Comparison of ENCODE assay signal across 11 mouse cellular contexts in the genomic region with DNA sequence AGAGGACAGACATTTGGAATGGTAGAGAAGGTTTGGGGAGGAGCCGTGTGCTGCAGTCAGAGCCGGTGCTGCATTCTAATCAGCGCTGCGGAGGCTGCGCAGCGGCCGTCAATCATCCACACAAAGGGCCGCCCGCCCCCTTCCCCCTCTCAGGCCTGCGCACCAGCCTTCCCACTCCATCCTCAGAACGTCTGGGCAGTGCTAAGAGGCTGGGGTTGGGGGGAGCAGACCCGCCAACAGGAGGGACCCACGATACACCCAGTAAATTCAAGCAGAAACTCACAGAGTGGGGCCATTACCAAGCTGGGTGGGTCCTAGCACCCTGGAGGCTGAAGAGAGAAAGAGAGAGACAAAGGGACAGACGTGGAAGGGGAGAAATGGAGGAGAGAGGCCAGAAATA. TPM values are rescaled to one million over a fixed set of nuclear protein-coding genes. Genes with fewer than 3 reads are reported as not detected.
A peak's percentile ranks its signal among the peaks of the same experiment; 100 is the strongest.
DNase-seq lines count a peak whose midpoint lies in the region; ATAC-seq and TF ChIP-seq lines count a peak whose summit lies in the region.
"Had no signal": no experiment of that assay in that cellular context is flagged by ENCODE, and none has a peak within 500 bp of the region (broad histone marks: within the 10 kb centered on the region; RNA-seq: fewer than 3 reads in every experiment).

No protein-coding gene starts in this region.

- H3K27ac ChIP-seq in CH12.LX (ENCODE audit: insufficient read depth, low read depth): no peak overlapping the region
- peak overlapping the region; percentile 99 for H3K27ac ChIP-seq in forebrain, embryonic 16.5 days (ENCODE audit: low read length)
- H3K27ac ChIP-seq: kidney, embryonic 15.5 days had no signal

- no peak for TF ChIP-seq POLR2A in CH12.LX (IDR thresholded peaks at IDR 0.05; ENCODE audit: low read depth, low read length)

- TF ChIP-seq CTCF in CH12.LX (conservative IDR thresholded peaks at IDR 0.05 in 1 of 2, IDR thresholded peaks at IDR 0.05 in 1 of 2; ENCODE audit: low read depth in 2 of 2, low read length in 2 of 2): no peak

- H3K4me1 ChIP-seq in CH12.LX (ENCODE audit: control insufficient read depth in 1 of 2, insufficient read depth in 2 of 2): peaks cover 16 to 40% of the 10 kb centered on the region in 2 experiments
- H3K4me1 ChIP-seq in forebrain, embryonic 16.5 days (replicated peaks; ENCODE audit: control insufficient read depth, insufficient read depth, low read length): peaks cover 62% of the 10 kb centered on the region

- H3K79me2 ChIP-seq in CH12.LX (replicated peaks; ENCODE audit: control insufficient read depth, extremely low read depth, insufficient read depth, poor library complexity, severe bottlenecking): no peaks in the 10 kb centered on the region

- H3K9me3 ChIP-seq in CH12.LX (replicated peaks; ENCODE audit: low read length): no peaks in the 10 kb centered on the region
- H3K9me3 ChIP-seq in forebrain, embryonic 16.5 days (ENCODE audit: control insufficient read depth, low read length): no peaks in the 10 kb centered on the region
- H3K9me3 ChIP-seq: kidney, embryonic 15.5 days had no signal

- H3K4me3 ChIP-seq in CH12.LX (replicated peaks in 1 of 3; ENCODE audit: low read depth in 2 of 3, low read length in 2 of 3, poor library complexity in 1 of 3): no peak overlapping the region
- H3K4me3 ChIP-seq in forebrain, embryonic 16.5 days (replicated peaks; ENCODE audit: low read length): no peak overlapping the region; the same call in 1 of the 2 replicates
- H3K4me3 ChIP-seq: kidney, embryonic 15.5 days had no signal

- no peak for TF ChIP-seq RAD21 in CH12.LX (IDR thresholded peaks at IDR 0.05; ENCODE audit: low read depth, low read length)

- TF ChIP-seq EP300 in CH12.LX (IDR thresholded peaks at IDR 0.05; ENCODE audit: low read length): no peak

- H3K9ac ChIP-seq in CH12.LX (ENCODE audit: insufficient read depth, low read depth): no peak overlapping the region
- H3K9ac ChIP-seq in forebrain, embryonic 16.5 days (replicated peaks; ENCODE audit: low read depth, low read length): peak overlapping the region; percentile 55
- H3K9ac ChIP-seq: kidney, embryonic 15.5 days had no signal

- dilution Hi-C loops in CH12.LX (cut with MboI; ENCODE audit: extremely low pct_ligation_motif_present, extremely low pct_unique_long_range_greater_than_20kb, low sequenced_read_pairs): no loop called here

- peaks cover 81% of the 10 kb centered on the region for H3K27me3 ChIP-seq in CH12.LX (replicated peaks)
- no peaks in the 10 kb centered on the region for H3K27me3 ChIP-seq in forebrain, embryonic 16.5 days (replicated peaks; ENCODE audit: control insufficient read depth, insufficient read depth, low read length)

- in situ Hi-C loops in CH12.LX (cut with MboI; ENCODE audit: low pct_ligation_motif_present, low pct_unique_long_range_greater_than_20kb, low sequenced_read_pairs): loop anchor here (5.0 to 25.0 kb wide), 2 partner anchors 42 to 418 kb away; a partner anchor contains a TSS

- H3K36me3 ChIP-seq in CH12.LX (replicated peaks in 1 of 2; ENCODE audit: control insufficient read depth in 1 of 2, insufficient read depth in 1 of 2, low read length in 1 of 2): no peaks in the 10 kb centered on the region
- no peaks in the 10 kb centered on the region for H3K36me3 ChIP-seq in forebrain, embryonic 16.5 days (ENCODE audit: control insufficient read depth, insufficient read depth)
- H3K36me3 ChIP-seq: kidney, embryonic 15.5 days had no signal

- under 1% methylated on average over 13 of the region's 14 CpGs for WGBS in forebrain, embryonic 16.5 days

- H3K4me2 ChIP-seq in CH12.LX (ENCODE audit: insufficient read depth, low read depth, poor library complexity, severe bottlenecking): peak overlapping the region; percentile 14; the same call in 1 of the 2 replicates
- peak overlapping the region; percentile 36 for H3K4me2 ChIP-seq in forebrain, embryonic 16.5 days (ENCODE audit: low read length)
- H3K4me2 ChIP-seq: kidney, embryonic 15.5 days had no signal

- ATAC-seq in forebrain, embryonic 16.5 days: peak; percentile 73

- DNase-seq in CH12.LX (ENCODE audit: extremely low read depth) (peak; percentile 55), ES-CJ7 (ENCODE audit: low read depth, low spot score) (peak; percentile 57)
- DNase-seq in mesoderm, embryonic 11.5 days (ENCODE audit: low read depth, low spot score): peak; percentile 70
- DNase-seq in spleen, postnatal 4 days (ENCODE audit: low spot score in 2 of 2): no peak
- no peak for DNase-seq in testis, postnatal 10 days (ENCODE audit: low spot score)
- no peak for DNase-seq in thymus, postnatal 10 days (ENCODE audit: low spot score in 2 of 2)
- DNase-seq: cerebellum, postnatal 36 days; lung, adult 2 months; thymus, postnatal 36 days had no signal

TF ChIP-seq in CH12.LX, 34 proteins besides CTCF, POLR2A, EP300 and RAD21:
- TF ChIP-seq CHD2 (IDR thresholded peaks at IDR 0.05; ENCODE audit: low read length) (0 out of 2 replicates have a peak, but pooled peaks have one; percentile 31), MEF2A (IDR thresholded peaks at IDR 0.05; ENCODE audit: borderline replicate concordance, low read depth, low read length) (no peak), NRF1 (IDR thresholded peaks at IDR 0.05; ENCODE audit: low read depth, low read length) (peak; percentile 81), USF1 (IDR thresholded peaks at IDR 0.05; ENCODE audit: low read depth, low read length) (no peak)

RNA-seq across cellular contexts. Expression of a gene that starts 22.0 kb away (rescaled TPM):
- total RNA-seq in CH12.LX (2012; rRNA removed) (2.7 and 8.5 TPM in 2 replicates), CH12.LX (2014; rRNA removed) (3.6 and 4.5 TPM in 2 replicates)
- 7.6 and 9.7 TPM in 2 replicates for polyA plus RNA-seq in CH12.LX (2012; ENCODE audit: insufficient read length, low read depth)
- 80.6 and 87.7 TPM in 2 replicates for polyA plus RNA-seq in forebrain, embryonic 16.5 days (2015; fragmentation: Nextera tagmentation; extraction: Ambion mirVana)

Comparison
In these comparisons a context has a peak if more than half of its experiments do, and no peak if none do; other contexts are left out.
1. DNase-seq: peak in CH12.LX (single experiment), ES-CJ7 (single experiment) and mesoderm, embryonic 11.5 days (single experiment); none in spleen, postnatal 4 days (0 of 2), testis, postnatal 10 days (single experiment) and thymus, postnatal 10 days (0 of 2).